Mouse (Mus musculus): ENCODE results near the gene Fastk. TPM values are rescaled to one million over a fixed set of nuclear protein-coding genes. Genes with fewer than 3 reads are reported as not detected.
"Not testable (repeated sequence)": the region's sequence is repeated elsewhere in the genome, so short reads cannot be mapped to it uniquely, and the experiment has no call there.

Fastk gene
- polyA plus RNA-seq, 1 experiment from 2014 or later = 135 TPM

GRCm38 (mm10) chr5:24400911-24401605, 44.0 kb downstream of the Fastk start:
- H3K27ac ChIP-seq (replicated peaks) = no peak overlapping the region
- peaks cover 48% of the 10 kb centered on the region for H3K36me3 ChIP-seq
- H3K4me2 ChIP-seq (replicated peaks) = no peak overlapping the region
- H3K4me1 ChIP-seq = no peaks in the 10 kb centered on the region
- H3K27me3 ChIP-seq = no peaks in the 10 kb centered on the region
- no peak overlapping the region for H3K9ac ChIP-seq
- no peaks in the 10 kb centered on the region for H3K9me3 ChIP-seq (replicated peaks)
- 90% methylated on average over 5 of the region's 5 CpGs for WGBS
- no peak overlapping the region for H3K4me3 ChIP-seq (replicated peaks)
- no peak for ATAC-seq (ENCODE audit: insufficient number of reproducible peaks, low FRiP score, low TSS enrichment, low read depth)

- peak; percentile 32; the same call in 1 of the 2 replicates for ATAC-seq (ENCODE audit: insufficient number of reproducible peaks, low FRiP score, low TSS enrichment, low read depth)
- no peak overlapping the region for H3K27ac ChIP-seq (replicated peaks)
- no peak overlapping the region for H3K4me3 ChIP-seq (replicated peaks)
- H3K27me3 ChIP-seq = no peaks in the 10 kb centered on the region
- H3K9me3 ChIP-seq (replicated peaks) = no peaks in the 10 kb centered on the region
- H3K36me3 ChIP-seq = peaks cover 44% of the 10 kb centered on the region
- 91% methylated on average over 11 of the region's 11 CpGs for WGBS
- no peak overlapping the region for H3K9ac ChIP-seq
- no peak overlapping the region for H3K4me2 ChIP-seq (replicated peaks)
- no peaks in the 10 kb centered on the region for H3K4me1 ChIP-seq
Observed at GRCm38 (mm10) chr5:24400362-24400761, 44.7 kb downstream of the Fastk start.

GRCm38 (mm10) chr5:24399686-24400085, 45.4 kb downstream of the Fastk start:
- no peak overlapping the region for H3K4me3 ChIP-seq (replicated peaks)
- no peaks in the 10 kb centered on the region for H3K27me3 ChIP-seq
- peaks cover 42% of the 10 kb centered on the region for H3K36me3 ChIP-seq
- H3K4me1 ChIP-seq = peaks cover 5% of the 10 kb centered on the region
- no peak for ATAC-seq (ENCODE audit: insufficient number of reproducible peaks, low FRiP score, low TSS enrichment, low read depth)
- H3K9ac ChIP-seq = no peak overlapping the region
- no peak overlapping the region for H3K27ac ChIP-seq (replicated peaks)
- 80% methylated on average over 10 of the region's 10 CpGs for WGBS
- H3K4me2 ChIP-seq (replicated peaks) = no peak overlapping the region
- H3K9me3 ChIP-seq (replicated peaks) = no peaks in the 10 kb centered on the region

GRCm38 (mm10) chr5:24396254-24396653, 48.8 kb downstream of the Fastk start:
- not testable (repeated sequence) for ATAC-seq (ENCODE audit: insufficient number of reproducible peaks, low FRiP score, low TSS enrichment, low read depth)
- 85% methylated on average over 6 of the region's 6 CpGs for WGBS

GRCm38 (mm10) chr5:24394165-24394894, 50.8 kb downstream of the Fastk start:
- Histone ChIP-seq H3K27ac (replicated peaks) (peak overlapping the region; percentile 82), H3K4me3 (replicated peaks) (peak overlapping the region; percentile 66), H3K4me1 (peaks cover 12% of the 10 kb centered on the region), H3K9ac (no peak overlapping the region), H3K9me3 (replicated peaks) (no peaks in the 10 kb centered on the region), H3K4me2 (replicated peaks) (peak overlapping the region; percentile 66), H3K36me3 (no peaks in the 10 kb centered on the region), H3K27me3 (peaks cover 4% of the 10 kb centered on the region; the same call in 1 of the 2 replicates)
- under 1% methylated on average over 36 of the region's 36 CpGs for WGBS
- peak; percentile 96 for ATAC-seq (ENCODE audit: insufficient number of reproducible peaks, low FRiP score, low TSS enrichment, low read depth)

More at GRCm38 (mm10) chr5:24396254-24396653, 48.8 kb downstream of the Fastk start:
- H3K27ac ChIP-seq (replicated peaks); H3K9me3 ChIP-seq (replicated peaks); H3K4me3 ChIP-seq (replicated peaks); H3K4me2 ChIP-seq (replicated peaks); H3K27me3 ChIP-seq; H3K9ac ChIP-seq: not testable (repeated sequence)
- peaks cover 12% of the 10 kb centered on the region for H3K4me1 ChIP-seq
- H3K36me3 ChIP-seq = peaks cover 11% of the 10 kb centered on the region; the same call in 1 of the 2 replicates

- H3K4me1 ChIP-seq = peaks cover 12% of the 10 kb centered on the region
- H3K9me3 ChIP-seq (replicated peaks) = no peaks in the 10 kb centered on the region
- H3K27me3 ChIP-seq = peaks cover 12% of the 10 kb centered on the region
- WGBS = 23% methylated on average over 7 of the region's 7 CpGs
- peak within 1 kb of the TSS; percentile 66 for H3K4me2 ChIP-seq (replicated peaks)
- no peak for ATAC-seq (ENCODE audit: insufficient number of reproducible peaks, low FRiP score, low TSS enrichment, low read depth)
- H3K9ac ChIP-seq = no peak within 1 kb of the TSS
- peak within 1 kb of the TSS; percentile 82 for H3K27ac ChIP-seq (replicated peaks)
- peak within 1 kb of the TSS; percentile 66 for H3K4me3 ChIP-seq (replicated peaks)
- no peaks in the 10 kb centered on the region for H3K36me3 ChIP-seq
Observed at GRCm38 (mm10) chr5:24393392-24393997, 51.6 kb downstream of the Fastk start, which contains the start of gene Abcb8. Gene Abcb8 (plus strand): TSS chr5:24393663.

- Histone ChIP-seq H3K4me2 (replicated peaks) (no peak overlapping the region), H3K9me3 (replicated peaks) (no peaks in the 10 kb centered on the region), H3K4me1 (peaks cover 19% of the 10 kb centered on the region), H3K9ac (no peak overlapping the region), H3K4me3 (replicated peaks) (no peak overlapping the region), H3K36me3 (no peaks in the 10 kb centered on the region), H3K27ac (replicated peaks) (no peak overlapping the region), H3K27me3 (peaks cover 19% of the 10 kb centered on the region)
- 72% methylated on average over 7 of the region's 7 CpGs for WGBS
- ATAC-seq (ENCODE audit: insufficient number of reproducible peaks, low FRiP score, low TSS enrichment, low read depth) = no peak
Observed at GRCm38 (mm10) chr5:24392724-24393123, 52.4 kb downstream of the Fastk start.

- H3K9ac ChIP-seq = no peak within 1 kb of the TSS
- H3K27me3 ChIP-seq = peaks cover 28% of the 10 kb centered on the region
- no peaks in the 10 kb centered on the region for H3K9me3 ChIP-seq (replicated peaks)
- no peaks in the 10 kb centered on the region for H3K36me3 ChIP-seq
- no peak within 1 kb of the TSS for H3K4me3 ChIP-seq (replicated peaks)
- no peak within 1 kb of the TSS for H3K27ac ChIP-seq (replicated peaks)
- ATAC-seq (ENCODE audit: insufficient number of reproducible peaks, low FRiP score, low TSS enrichment, low read depth) = no peak
- H3K4me1 ChIP-seq = peaks cover 27% of the 10 kb centered on the region
- 77% methylated on average over 7 of the region's 7 CpGs for WGBS
- no peak within 1 kb of the TSS for H3K4me2 ChIP-seq (replicated peaks)
Observed at GRCm38 (mm10) chr5:24391864-24392263, 53.2 kb downstream of the Fastk start, which contains the start of gene Atg9b. Gene Atg9b (minus strand): TSS chr5:24392143.

GRCm38 (mm10) chr5:24389658-24390020, 55.4 kb downstream of the Fastk start:
- peaks cover 45% of the 10 kb centered on the region for H3K27me3 ChIP-seq
- H3K9ac ChIP-seq = no peak overlapping the region
- no peaks in the 10 kb centered on the region for H3K9me3 ChIP-seq (replicated peaks)
- H3K4me1 ChIP-seq = peaks cover 23% of the 10 kb centered on the region
- no peak overlapping the region for H3K4me2 ChIP-seq (replicated peaks)
- no peaks in the 10 kb centered on the region for H3K36me3 ChIP-seq
- ATAC-seq (ENCODE audit: insufficient number of reproducible peaks, low FRiP score, low TSS enrichment, low read depth) = no peak
- H3K27ac ChIP-seq (replicated peaks) = no peak overlapping the region
- no peak overlapping the region for H3K4me3 ChIP-seq (replicated peaks)
- 76% methylated on average over 4 of the region's 4 CpGs for WGBS

- peaks cover 45% of the 10 kb centered on the region for H3K27me3 ChIP-seq
- no peak overlapping the region for H3K4me3 ChIP-seq (replicated peaks)
- no peaks in the 10 kb centered on the region for H3K36me3 ChIP-seq
- H3K4me2 ChIP-seq (replicated peaks) = no peak overlapping the region
- H3K9ac ChIP-seq = no peak overlapping the region
- no peak for ATAC-seq (ENCODE audit: insufficient number of reproducible peaks, low FRiP score, low TSS enrichment, low read depth)
- WGBS = 51% methylated on average over 7 of the region's 7 CpGs
- H3K4me1 ChIP-seq = peaks cover 25% of the 10 kb centered on the region
- H3K27ac ChIP-seq (replicated peaks) = no peak overlapping the region
- H3K9me3 ChIP-seq (replicated peaks) = no peaks in the 10 kb centered on the region
Observed at GRCm38 (mm10) chr5:24389011-24389657, 56.0 kb downstream of the Fastk start.
